Mouse (Mus musculus) right cerebral cortex, postnatal 10 days (tissue): ENCODE results near the gene Fam171a1.

Source experiments
- DNase-seq, 2 experiments: peaks; one replicate each; pipeline ENCODE4 v3.0.0; 2021; ENCODE audit warnings: low spot score in 2 of 2

Fam171a1 gene

GRCm38 (mm10) chr2:3138308-3138707, 24.3 kb downstream of the Fam171a1 start:
- DNase-seq = no peak

- no peak for DNase-seq
Observed at GRCm38 (mm10) chr2:3139065-3139464, 25.0 kb downstream of the Fam171a1 start.

- DNase-seq = no peak
Observed at GRCm38 (mm10) chr2:3139578-3139977, 25.6 kb downstream of the Fam171a1 start.

GRCm38 (mm10) chr2:3140585-3140984, 26.6 kb downstream of the Fam171a1 start:
- DNase-seq = no peak

- no peak for DNase-seq
Observed at GRCm38 (mm10) chr2:3141804-3142203, 27.8 kb downstream of the Fam171a1 start.

- DNase-seq = no peak
Observed at GRCm38 (mm10) chr2:3144291-3144690, 30.3 kb downstream of the Fam171a1 start.

- no peak for DNase-seq
Observed at GRCm38 (mm10) chr2:3147550-3148157, 33.6 kb downstream of the Fam171a1 start.

GRCm38 (mm10) chr2:3148731-3149130, 34.7 kb downstream of the Fam171a1 start:
- no peak for DNase-seq

- DNase-seq = no peak
Observed at GRCm38 (mm10) chr2:3150324-3150723, 36.3 kb downstream of the Fam171a1 start.

GRCm38 (mm10) chr2:3151336-3151735, 37.3 kb downstream of the Fam171a1 start:
- peak in 1 of 2 experiments; percentile 20 for DNase-seq

- DNase-seq = peak in 1 of 2 experiments; percentile 32
Observed at GRCm38 (mm10) chr2:3154091-3154665, 40.2 kb downstream of the Fam171a1 start.

GRCm38 (mm10) chr2:3154986-3155385, 41.0 kb downstream of the Fam171a1 start:
- no peak for DNase-seq

GRCm38 (mm10) chr2:3157030-3157429, 43.0 kb downstream of the Fam171a1 start:
- DNase-seq = no peak

GRCm38 (mm10) chr2:3157661-3158344, 43.8 kb downstream of the Fam171a1 start:
- DNase-seq = no peak

- DNase-seq = no peak
Observed at GRCm38 (mm10) chr2:3158682-3159412, 44.8 kb downstream of the Fam171a1 start.

GRCm38 (mm10) chr2:3161578-3161977, 47.6 kb downstream of the Fam171a1 start:
- no peak for DNase-seq

- DNase-seq = no peak
Observed at GRCm38 (mm10) chr2:3163501-3164076, 49.6 kb downstream of the Fam171a1 start.

- DNase-seq = no peak
Observed at GRCm38 (mm10) chr2:3165037-3165600, 51.1 kb downstream of the Fam171a1 start.

GRCm38 (mm10) chr2:3165890-3166605, 52.0 kb downstream of the Fam171a1 start:
- DNase-seq = no peak

- peak in 1 of 2 experiments; percentile 65 for DNase-seq
Observed at GRCm38 (mm10) chr2:3168719-3169402, 54.8 kb downstream of the Fam171a1 start.

GRCm38 (mm10) chr2:3169403-3169747, 55.4 kb downstream of the Fam171a1 start:
- no peak for DNase-seq
